Mouse (Mus musculus) heart, embryonic 13.5 days (tissue): ENCODE results near the gene Get4. TPM values are rescaled to one million over a fixed set of nuclear protein-coding genes. Genes with fewer than 3 reads are reported as not detected.

Experiments
- ATAC-seq: fragments of 200-750 bp; cut with Nextera tagmentation; 2 replicates; pipeline ENCODE4 v1.8.0; 2017; ENCODE audit warnings: moderate TSS enrichment; ENCODE audit not compliant: insufficient number of reproducible peaks, low FRiP score, low TSS enrichment; ENCODE audit errors: extremely low read depth
- H3K27ac ChIP-seq: fragments of 300-500 bp; sonication (generic); replicated peaks from 2 replicates; pipeline ENCODE4 v1.5.1; 2015; ENCODE audit warnings: moderate library complexity, mild to moderate bottlenecking, inconsistent platforms
- H3K27me3 ChIP-seq: fragments of 300-500 bp; sonication (generic); replicated peaks from 2 replicates; pipeline ENCODE4 v1.6.1; 2015; ENCODE audit warnings: mild to moderate bottlenecking, inconsistent platforms
- H3K36me3 ChIP-seq: fragments of 300-500 bp; sonication (generic); 2 replicates; pipeline ENCODE4 v1.6.1; 2015; ENCODE audit warnings: mild to moderate bottlenecking, inconsistent platforms
- H3K4me1 ChIP-seq: fragments of 300-500 bp; sonication (generic); 2 replicates; pipeline ENCODE4 v1.6.1; 2015; ENCODE audit warnings: inconsistent platforms
- H3K4me2 ChIP-seq: fragments of 300-500 bp; sonication (generic); 2 replicates; pipeline ENCODE4 v1.6.1; 2015; ENCODE audit warnings: inconsistent platforms, mild to moderate bottlenecking, moderate library complexity
- H3K4me3 ChIP-seq: fragments of 300-500 bp; sonication (generic); 2 replicates; pipeline ENCODE4 v1.5.1; 2015; ENCODE audit warnings: moderate library complexity, mild to moderate bottlenecking, inconsistent platforms
- H3K9ac ChIP-seq: fragments of 300-500 bp; sonication (generic); 2 replicates; pipeline ENCODE4 v1.6.1; 2015; ENCODE audit warnings: inconsistent platforms, mild to moderate bottlenecking, moderate library complexity
- H3K9me3 ChIP-seq: fragments of 300-500 bp; sonication (generic); 2 replicates; pipeline ENCODE4 v1.6.1; 2016; ENCODE audit warnings: inconsistent platforms
- WGBS: fragments of 180-500 bp; shearing (Covaris S2); methylation state at CpG from one replicate; pipeline ENCODE4 v1.1.7; 2015; ENCODE audit warnings: mixed read lengths; 5-methylcytosine and 5-hydroxymethylcytosine counted together
- polyA plus RNA-seq: library from polyadenylated mRNA; unstranded; fragments of >200 nt; fragmentation: Nextera tagmentation; extraction: Ambion mirVana; gene quantifications from 2 replicates; pipeline ENCODE4 v1.2.1, GENCODE M21; 2015

Get4 gene
- 127 and 149 TPM in 2 replicates for polyA plus RNA-seq

GRCm38 (mm10) chr5:139252081-139252909, at the start of gene Get4:
Gene Get4 (plus strand): TSS chr5:139252324.
- Histone ChIP-seq H3K4me2 (peak within 1 kb of the TSS; percentile 94), H3K27ac (peak within 1 kb of the TSS; percentile 95), H3K36me3 (peaks cover 44% of the 10 kb centered on the region), H3K4me3 (peak within 1 kb of the TSS; percentile 80), H3K27me3 (no peaks in the 10 kb centered on the region), H3K4me1 (peaks cover 67% of the 10 kb centered on the region), H3K9ac (peak within 1 kb of the TSS; percentile 95), H3K9me3 (no peaks in the 10 kb centered on the region)
- ATAC-seq: peak; percentile 92
- under 1% methylated on average over 77 of the region's 90 CpGs for WGBS

- 73% methylated on average over 5 of the region's 5 CpGs for WGBS
- Histone ChIP-seq H3K9me3 (no peaks in the 10 kb centered on the region), H3K27ac (no peak overlapping the region), H3K4me2 (no peak overlapping the region), H3K36me3 (0 out of 2 replicates have a peak, but pooled peaks cover 3% of the 10 kb centered on the region), H3K4me3 (no peak overlapping the region), H3K27me3 (no peaks in the 10 kb centered on the region), H3K4me1 (peaks cover 32% of the 10 kb centered on the region), H3K9ac (no peak overlapping the region)
- no peak for ATAC-seq
These were observed 48.8 kb upstream of the Get4 start for GRCm38 (mm10) chr5:139203312-139203711.

- 81% methylated on average over 4 of the region's 4 CpGs for WGBS
- Histone ChIP-seq H3K4me2 (no peak overlapping the region), H3K27ac (no peak overlapping the region), H3K4me3 (no peak overlapping the region), H3K9ac (no peak overlapping the region), H3K27me3 (no peaks in the 10 kb centered on the region), H3K9me3 (no peaks in the 10 kb centered on the region), H3K36me3 (peaks cover 25% of the 10 kb centered on the region), H3K4me1 (peaks cover 26% of the 10 kb centered on the region)
- no peak for ATAC-seq
These were observed 46.0 kb upstream of the Get4 start for GRCm38 (mm10) chr5:139206081-139206480.

- peaks cover 21% of the 10 kb centered on the region for H3K4me1 ChIP-seq
- no peaks in the 10 kb centered on the region for H3K9me3 ChIP-seq
- ATAC-seq: no peak
- 74% methylated on average over 7 of the region's 7 CpGs for WGBS
- no peaks in the 10 kb centered on the region for H3K27me3 ChIP-seq
- H3K36me3 ChIP-seq: peaks cover 25% of the 10 kb centered on the region
- H3K9ac ChIP-seq: no peak overlapping the region
- no peak overlapping the region for H3K4me2 ChIP-seq
- H3K27ac ChIP-seq: no peak overlapping the region
- no peak overlapping the region for H3K4me3 ChIP-seq
These were observed 45.6 kb upstream of the Get4 start for GRCm38 (mm10) chr5:139206525-139206924.

- no peaks in the 10 kb centered on the region for H3K9me3 ChIP-seq
- no peak for ATAC-seq
- H3K4me2 ChIP-seq: no peak overlapping the region
- no peak overlapping the region for H3K27ac ChIP-seq
- H3K4me3 ChIP-seq: no peak overlapping the region
- peaks cover 17% of the 10 kb centered on the region for H3K4me1 ChIP-seq
- H3K9ac ChIP-seq: no peak overlapping the region
- H3K36me3 ChIP-seq: peaks cover 30% of the 10 kb centered on the region
- H3K27me3 ChIP-seq: no peaks in the 10 kb centered on the region
These were observed 43.9 kb upstream of the Get4 start for GRCm38 (mm10) chr5:139208183-139208582.

GRCm38 (mm10) chr5:139208871-139209684, 43.0 kb upstream of the Get4 start:
- Histone ChIP-seq H3K4me2 (no peak overlapping the region), H3K4me1 (peaks cover 17% of the 10 kb centered on the region), H3K27me3 (no peaks in the 10 kb centered on the region), H3K9ac (no peak overlapping the region), H3K27ac (no peak overlapping the region), H3K4me3 (no peak overlapping the region), H3K36me3 (peaks cover 27% of the 10 kb centered on the region), H3K9me3 (no peaks in the 10 kb centered on the region)
- no peak for ATAC-seq
- 84% methylated on average over 10 of the region's 10 CpGs for WGBS

GRCm38 (mm10) chr5:139209685-139210026, 42.5 kb upstream of the Get4 start:
- no peak overlapping the region for H3K9ac ChIP-seq
- no peaks in the 10 kb centered on the region for H3K27me3 ChIP-seq
- no peak for ATAC-seq
- no peaks in the 10 kb centered on the region for H3K9me3 ChIP-seq
- no peak overlapping the region for H3K27ac ChIP-seq
- no peak overlapping the region for H3K4me3 ChIP-seq
- H3K4me1 ChIP-seq: peaks cover 17% of the 10 kb centered on the region
- H3K4me2 ChIP-seq: no peak overlapping the region
- WGBS: 92% methylated on average over 7 of the region's 7 CpGs
- peaks cover 27% of the 10 kb centered on the region for H3K36me3 ChIP-seq

- Histone ChIP-seq H3K27ac (no peak overlapping the region), H3K36me3 (peaks cover 47% of the 10 kb centered on the region), H3K4me1 (peaks cover 14% of the 10 kb centered on the region), H3K4me2 (no peak overlapping the region), H3K9ac (no peak overlapping the region), H3K9me3 (no peaks in the 10 kb centered on the region), H3K4me3 (no peak overlapping the region), H3K27me3 (no peaks in the 10 kb centered on the region)
- WGBS: 83% methylated on average over 11 of the region's 11 CpGs
- no peak for ATAC-seq
These were observed 40.3 kb upstream of the Get4 start for GRCm38 (mm10) chr5:139211737-139212385.

GRCm38 (mm10) chr5:139214298-139214697, 37.8 kb upstream of the Get4 start:
- ATAC-seq: no peak
- peaks cover 49% of the 10 kb centered on the region for H3K36me3 ChIP-seq

GRCm38 (mm10) chr5:139215184-139215583, 36.9 kb upstream of the Get4 start:
- 90% methylated on average over 5 of the region's 5 CpGs for WGBS
- Histone ChIP-seq H3K4me3 (no peak overlapping the region), H3K27ac (no peak overlapping the region), H3K27me3 (no peaks in the 10 kb centered on the region), H3K9me3 (no peaks in the 10 kb centered on the region), H3K36me3 (peaks cover 47% of the 10 kb centered on the region), H3K4me2 (no peak overlapping the region), H3K9ac (no peak overlapping the region), H3K4me1 (peaks cover 18% of the 10 kb centered on the region)
- no peak for ATAC-seq

More at GRCm38 (mm10) chr5:139214298-139214697, 37.8 kb upstream of the Get4 start:
- Histone ChIP-seq H3K27me3 (no peaks in the 10 kb centered on the region), H3K9ac (no peak overlapping the region), H3K9me3 (no peaks in the 10 kb centered on the region), H3K4me3 (no peak overlapping the region), H3K27ac (no peak overlapping the region), H3K4me2 (no peak overlapping the region), H3K4me1 (peaks cover 14% of the 10 kb centered on the region)

GRCm38 (mm10) chr5:139216121-139216520, 36.0 kb upstream of the Get4 start:
- H3K4me3 ChIP-seq: no peak overlapping the region
- H3K27me3 ChIP-seq: no peaks in the 10 kb centered on the region
- H3K27ac ChIP-seq: no peak overlapping the region
- no peak for ATAC-seq
- H3K4me2 ChIP-seq: no peak overlapping the region
- WGBS: 55% methylated on average over 2 of the region's 2 CpGs
- H3K36me3 ChIP-seq: peaks cover 43% of the 10 kb centered on the region
- no peaks in the 10 kb centered on the region for H3K9me3 ChIP-seq
- H3K9ac ChIP-seq: no peak overlapping the region
- peaks cover 22% of the 10 kb centered on the region for H3K4me1 ChIP-seq
